Mouse (Mus musculus) liver, embryonic 13.5 days (tissue): ENCODE measurements around the gene Pphln1. TPM values are rescaled to one million over a fixed set of nuclear protein-coding genes. Genes with fewer than 3 reads are reported as not detected.

Source experiments
- ATAC-seq: fragments of 200-750 bp; cut with Nextera tagmentation; 2 replicates; pipeline ENCODE4 v1.8.0; 2017; ENCODE audit warnings: low read depth, mild to moderate bottlenecking, moderate number of reproducible peaks, moderate library complexity
- DNase-seq: peaks from one replicate; pipeline ENCODE4 v3.0.0; 2022
- H3K27ac ChIP-seq: fragments of 300-500 bp; sonication (generic); 2 replicates; pipeline ENCODE4 v1.5.1; 2015; ENCODE audit warnings: moderate library complexity, mild to moderate bottlenecking, inconsistent platforms
- H3K27me3 ChIP-seq: fragments of 300-500 bp; sonication (generic); 2 replicates; pipeline ENCODE4 v1.6.1; 2015; ENCODE audit warnings: mild to moderate bottlenecking, inconsistent platforms
- H3K36me3 ChIP-seq: fragments of 300-500 bp; sonication (generic); 2 replicates; pipeline ENCODE4 v1.6.1; 2015; ENCODE audit warnings: mild to moderate bottlenecking, inconsistent platforms
- H3K4me1 ChIP-seq: fragments of 300-500 bp; sonication (generic); replicated peaks from 2 replicates; pipeline ENCODE4 v1.6.1; 2015; ENCODE audit warnings: inconsistent platforms
- H3K4me2 ChIP-seq: fragments of 300-500 bp; sonication (generic); 2 replicates; pipeline ENCODE4 v1.6.1; 2015; ENCODE audit warnings: inconsistent platforms, mild to moderate bottlenecking, moderate library complexity
- H3K4me3 ChIP-seq: fragments of 300-500 bp; sonication (generic); replicated peaks from 2 replicates; pipeline ENCODE4 v1.5.1; 2015; ENCODE audit warnings: mild to moderate bottlenecking, inconsistent platforms
- H3K9ac ChIP-seq: fragments of 300-500 bp; sonication (generic); 2 replicates; pipeline ENCODE4 v1.6.1; 2015; ENCODE audit warnings: mild to moderate bottlenecking, inconsistent platforms
- H3K9me3 ChIP-seq: fragments of 300-500 bp; sonication (generic); replicated peaks from 2 replicates; pipeline ENCODE4 v1.6.1; 2016; ENCODE audit warnings: inconsistent platforms
- WGBS: fragments of 180-500 bp; shearing (Covaris S2); methylation state at CpG from one replicate; pipeline ENCODE4 v1.1.7; 2015; ENCODE audit not compliant: insufficient replicate concordance; 5-methylcytosine and 5-hydroxymethylcytosine counted together
- polyA plus RNA-seq: library from polyadenylated mRNA; unstranded; fragments of >200 nt; fragmentation: Nextera tagmentation; extraction: Ambion mirVana; gene quantifications from 2 replicates; pipeline ENCODE4 v1.2.1, GENCODE M21; 2015

The Pphln1 gene
- polyA plus RNA-seq, 1 experiment from 2014 or later: 23.2 TPM

GRCm38 (mm10) chr15:93474277-93474676 lies 76.1 kb downstream of the Pphln1 start:
- peaks cover 4% of the 10 kb centered on the region for H3K4me1 ChIP-seq
- H3K9ac ChIP-seq: no peak overlapping the region
- DNase-seq: no peak
- no peaks in the 10 kb centered on the region for H3K9me3 ChIP-seq
- H3K27ac ChIP-seq: no peak overlapping the region
- H3K27me3 ChIP-seq: no peaks in the 10 kb centered on the region
- H3K4me3 ChIP-seq: no peak overlapping the region
- H3K4me2 ChIP-seq: no peak overlapping the region
- WGBS: 83% methylated on average over 3 of the region's 3 CpGs
- H3K36me3 ChIP-seq: peaks cover 10% of the 10 kb centered on the region
- ATAC-seq: no peak

DNA sequence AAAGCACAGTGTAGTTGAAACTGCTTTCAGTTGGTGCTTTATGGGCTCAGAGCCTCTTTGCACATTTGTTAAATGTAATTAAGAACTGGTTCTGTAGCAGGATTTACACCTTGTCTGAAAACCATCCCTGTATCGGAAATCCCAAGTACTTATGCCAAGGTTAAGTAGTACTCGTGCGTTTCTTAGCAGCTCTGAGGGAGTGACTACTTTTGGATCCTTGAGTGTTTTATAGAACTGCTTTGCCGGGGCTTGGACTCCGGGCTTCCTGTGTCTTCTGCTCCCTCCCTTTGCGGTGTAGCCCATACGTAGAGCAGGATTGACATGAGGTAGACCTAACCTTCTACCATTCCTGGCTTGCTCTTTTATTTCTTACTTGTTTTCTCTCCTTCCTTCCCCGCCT lies 77.5 kb downstream of the Pphln1 start:
- Histone ChIP-seq H3K4me1 (peaks cover 4% of the 10 kb centered on the region), H3K9me3 (no peaks in the 10 kb centered on the region), H3K36me3 (peaks cover 10% of the 10 kb centered on the region), H3K4me3 (no peak overlapping the region), H3K27ac (no peak overlapping the region), H3K27me3 (no peaks in the 10 kb centered on the region), H3K4me2 (no peak overlapping the region), H3K9ac (no peak overlapping the region)
- DNase-seq (no peak), ATAC-seq (no peak)
- WGBS: 84% methylated on average over 8 of the region's 8 CpGs

DNA sequence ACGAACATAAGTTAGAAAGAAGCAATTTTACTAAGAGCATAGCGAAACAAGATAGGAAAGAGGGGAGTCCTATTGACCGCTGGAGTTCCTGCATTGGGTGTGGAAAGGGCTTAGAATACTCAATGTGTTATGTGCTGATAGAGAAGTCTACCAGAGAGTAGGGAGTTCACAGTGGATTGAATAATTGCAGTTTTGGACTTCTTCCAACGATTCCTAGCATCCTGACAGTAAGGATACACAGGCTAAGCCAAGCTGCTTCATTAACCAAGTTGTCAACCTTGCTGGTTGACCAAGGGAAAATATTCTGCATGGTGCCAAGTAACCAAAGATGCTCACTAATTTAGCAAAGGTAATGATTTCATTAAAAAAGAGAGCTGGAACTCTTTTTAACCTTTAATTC lies 79.6 kb downstream of the Pphln1 start:
- H3K27ac ChIP-seq: no peak overlapping the region
- ATAC-seq: no peak
- H3K4me1 ChIP-seq: peaks cover 4% of the 10 kb centered on the region
- no peak overlapping the region for H3K9ac ChIP-seq
- no peak overlapping the region for H3K4me3 ChIP-seq
- H3K9me3 ChIP-seq: no peaks in the 10 kb centered on the region
- DNase-seq: no peak
- no peaks in the 10 kb centered on the region for H3K27me3 ChIP-seq
- no peaks in the 10 kb centered on the region for H3K36me3 ChIP-seq
- no peak overlapping the region for H3K4me2 ChIP-seq
- WGBS: 62% methylated on average over 4 of the region's 4 CpGs

DNA sequence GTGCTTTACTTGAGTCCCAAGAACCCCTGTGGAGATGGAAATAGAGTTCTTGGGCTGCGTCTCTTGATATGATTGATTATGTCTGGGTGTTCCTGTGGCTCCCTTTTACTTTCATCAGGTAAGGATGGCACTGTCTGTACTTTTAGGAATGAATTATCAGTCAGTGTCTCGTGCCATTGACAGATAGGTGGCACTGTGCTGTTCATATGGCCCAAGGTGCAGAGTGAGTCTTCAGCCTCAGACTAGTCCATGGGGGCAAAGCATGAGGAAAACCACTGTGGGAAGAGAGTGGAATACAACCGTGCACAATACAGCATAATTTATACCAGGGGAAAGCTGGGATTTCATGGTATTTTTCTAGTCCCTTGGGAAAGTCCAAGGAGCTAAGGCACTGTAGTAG lies 80.5 kb downstream of the Pphln1 start:
- DNase-seq (no peak), ATAC-seq (no peak)
- Histone ChIP-seq H3K9me3 (no peaks in the 10 kb centered on the region), H3K9ac (no peak overlapping the region), H3K36me3 (no peaks in the 10 kb centered on the region), H3K4me1 (peaks cover 4% of the 10 kb centered on the region), H3K4me2 (no peak overlapping the region), H3K4me3 (no peak overlapping the region), H3K27ac (no peak overlapping the region), H3K27me3 (no peaks in the 10 kb centered on the region)
- WGBS: 69% methylated on average over 3 of the region's 3 CpGs

- 83% methylated on average over 4 of the region's 4 CpGs for WGBS
- peaks cover 4% of the 10 kb centered on the region for H3K4me1 ChIP-seq
- no peak overlapping the region for H3K27ac ChIP-seq
- no peaks in the 10 kb centered on the region for H3K27me3 ChIP-seq
- no peak overlapping the region for H3K9ac ChIP-seq
- DNase-seq (no peak), ATAC-seq (no peak)
- H3K4me3 ChIP-seq: no peak overlapping the region
- H3K4me2 ChIP-seq: no peak overlapping the region
- no peaks in the 10 kb centered on the region for H3K36me3 ChIP-seq
- H3K9me3 ChIP-seq: no peaks in the 10 kb centered on the region
Observed at GRCm38 (mm10) chr15:93479445-93479844, 81.3 kb downstream of the Pphln1 start.

DNA sequence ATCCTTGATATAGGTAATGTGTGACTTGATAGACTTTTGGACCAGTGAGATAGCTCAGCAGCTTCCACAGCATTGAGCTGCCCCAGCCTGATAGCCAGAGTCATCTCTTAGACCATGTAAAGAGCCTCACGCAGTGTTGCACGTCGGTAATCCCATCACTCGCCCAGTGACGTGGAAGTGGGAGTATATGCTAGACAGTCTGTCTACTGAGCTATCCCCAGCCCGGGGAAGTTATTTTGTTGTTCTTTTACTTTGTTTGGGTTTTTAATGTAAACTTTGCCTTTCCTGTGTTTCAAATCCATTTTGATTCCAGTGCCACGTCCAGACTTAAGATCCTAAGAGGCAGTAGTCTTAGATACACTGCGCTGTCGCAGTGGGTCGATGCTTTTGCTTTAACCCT lies 83.0 kb downstream of the Pphln1 start:
- H3K4me2 ChIP-seq: no peak overlapping the region
- 84% methylated on average over 10 of the region's 10 CpGs for WGBS
- H3K36me3 ChIP-seq: no peaks in the 10 kb centered on the region
- H3K9me3 ChIP-seq: no peaks in the 10 kb centered on the region
- ATAC-seq (no peak), DNase-seq (no peak)
- peaks cover 4% of the 10 kb centered on the region for H3K4me1 ChIP-seq
- H3K9ac ChIP-seq: no peak overlapping the region
- no peak overlapping the region for H3K27ac ChIP-seq
- no peak overlapping the region for H3K4me3 ChIP-seq
- H3K27me3 ChIP-seq: no peaks in the 10 kb centered on the region

GRCm38 (mm10) chr15:93484261-93484710 lies 86.1 kb downstream of the Pphln1 start:
- ATAC-seq: no peak
- no peaks in the 10 kb centered on the region for H3K9me3 ChIP-seq

DNA sequence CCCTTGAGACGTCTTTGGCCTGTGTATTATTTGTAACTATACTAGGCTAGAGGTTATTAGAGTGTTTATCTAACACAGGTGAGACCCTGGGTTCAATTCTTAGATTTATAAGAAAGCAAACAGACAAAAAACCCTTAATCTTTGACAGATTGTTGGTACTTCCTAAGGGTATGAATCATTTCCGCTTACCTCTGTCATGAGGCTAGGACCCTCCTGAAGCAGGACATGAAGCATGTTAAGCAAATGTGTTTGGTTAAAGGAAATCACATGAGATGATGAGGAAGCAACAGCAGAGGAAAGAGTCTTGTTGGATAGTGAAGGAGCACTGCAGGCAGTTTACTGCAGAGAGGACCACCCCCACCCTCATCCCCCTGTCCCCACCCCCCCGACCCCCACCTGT lies 87.1 kb downstream of the Pphln1 start:
- H3K4me1 ChIP-seq: no peaks in the 10 kb centered on the region
- no peak overlapping the region for H3K4me2 ChIP-seq
- peaks cover 9% of the 10 kb centered on the region for H3K36me3 ChIP-seq
- H3K9me3 ChIP-seq: no peaks in the 10 kb centered on the region
- no peak for ATAC-seq
- H3K27me3 ChIP-seq: no peaks in the 10 kb centered on the region
- WGBS: 70% methylated on average over 3 of the region's 3 CpGs
- DNase-seq: no peak
- H3K9ac ChIP-seq: no peak overlapping the region
- no peak overlapping the region for H3K27ac ChIP-seq
- H3K4me3 ChIP-seq: no peak overlapping the region

More at GRCm38 (mm10) chr15:93484261-93484710, 86.1 kb downstream of the Pphln1 start:
- H3K4me2 ChIP-seq: no peak overlapping the region
- peaks cover 5% of the 10 kb centered on the region for H3K36me3 ChIP-seq
- no peak overlapping the region for H3K9ac ChIP-seq
- H3K4me1 ChIP-seq: no peaks in the 10 kb centered on the region
- no peak overlapping the region for H3K27ac ChIP-seq
- no peak overlapping the region for H3K4me3 ChIP-seq
- no peaks in the 10 kb centered on the region for H3K27me3 ChIP-seq
- no peak for DNase-seq
- 75% methylated on average over 7 of the region's 7 CpGs for WGBS

DNA sequence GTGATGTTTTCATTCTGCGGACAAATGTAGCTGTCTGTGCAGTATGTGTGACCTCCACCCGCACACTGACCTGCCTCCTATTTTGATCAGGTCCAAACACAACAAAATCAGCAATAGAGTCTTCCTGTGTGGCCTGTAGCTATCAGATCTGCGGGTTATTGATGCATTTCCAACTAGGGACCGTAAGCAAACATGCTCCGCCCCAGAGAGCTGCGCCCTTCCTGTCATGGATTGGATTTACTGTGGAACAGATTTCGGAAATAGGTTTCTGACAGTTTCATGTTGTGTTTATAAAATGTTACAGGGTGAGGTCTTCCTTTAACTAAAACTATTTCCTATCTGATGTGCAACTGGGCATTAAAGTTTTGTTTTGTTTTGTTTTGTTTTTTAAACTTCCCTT lies 87.9 kb downstream of the Pphln1 start:
- Histone ChIP-seq H3K36me3 (peaks cover 9% of the 10 kb centered on the region), H3K4me2 (no peak overlapping the region), H3K9me3 (no peaks in the 10 kb centered on the region), H3K4me1 (no peaks in the 10 kb centered on the region), H3K27me3 (no peaks in the 10 kb centered on the region), H3K9ac (no peak overlapping the region), H3K4me3 (no peak overlapping the region), H3K27ac (no peak overlapping the region)
- DNase-seq (no peak), ATAC-seq (no peak)
- 76% methylated on average over 7 of the region's 7 CpGs for WGBS

- Histone ChIP-seq H3K9me3 (no peaks in the 10 kb centered on the region), H3K27ac (no peak overlapping the region), H3K4me2 (no peak overlapping the region), H3K4me3 (no peak overlapping the region), H3K27me3 (no peaks in the 10 kb centered on the region), H3K4me1 (no peaks in the 10 kb centered on the region), H3K36me3 (peaks cover 13% of the 10 kb centered on the region), H3K9ac (no peak overlapping the region)
- no peak for DNase-seq
- ATAC-seq: no peak
- WGBS: 72% methylated on average over 4 of the region's 4 CpGs
Observed at GRCm38 (mm10) chr15:93489597-93489996, 91.4 kb downstream of the Pphln1 start.

GRCm38 (mm10) chr15:93494700-93495099 lies 96.5 kb downstream of the Pphln1 start:
- no peak overlapping the region for H3K4me2 ChIP-seq
- ATAC-seq (no peak), DNase-seq (no peak)
- 64% methylated on average over 7 of the region's 7 CpGs for WGBS
- H3K27ac ChIP-seq: no peak overlapping the region
- H3K9ac ChIP-seq: no peak overlapping the region
- no peaks in the 10 kb centered on the region for H3K9me3 ChIP-seq
- H3K4me1 ChIP-seq: no peaks in the 10 kb centered on the region
- peaks cover 28% of the 10 kb centered on the region for H3K36me3 ChIP-seq
- H3K4me3 ChIP-seq: no peak overlapping the region
- H3K27me3 ChIP-seq: no peaks in the 10 kb centered on the region

- 84% methylated on average over 9 of the region's 9 CpGs for WGBS
- Histone ChIP-seq H3K27ac (no peak overlapping the region), H3K4me2 (no peak overlapping the region), H3K9ac (no peak overlapping the region), H3K36me3 (peaks cover 69% of the 10 kb centered on the region), H3K27me3 (no peaks in the 10 kb centered on the region), H3K4me3 (no peak overlapping the region), H3K9me3 (no peaks in the 10 kb centered on the region), H3K4me1 (no peaks in the 10 kb centered on the region)
- DNase-seq (no peak), ATAC-seq (no peak)
Observed at GRCm38 (mm10) chr15:93499866-93500265, 101.7 kb downstream of the Pphln1 start.
